Mouse (Mus musculus) small intestine, adult 2 months (tissue): ENCODE data around the gene Sphk2.

Source experiments
- CTCF ChIP-seq: fragments of 200-500 bp; IDR thresholded peaks from 2 replicates; pipeline ENCODE4 v1.5.1; 2012; ENCODE audit warnings: low read depth, mild to moderate bottlenecking, control low read depth, inconsistent platforms, low read length, moderate library complexity, mixed read lengths; ENCODE audit not compliant: insufficient replicate concordance, insufficient read length; ENCODE audit errors: extremely low read depth
- POLR2A ChIP-seq: fragments of 200-500 bp; IDR thresholded peaks from 2 replicates; pipeline ENCODE4 v1.6.1; 2012; ENCODE audit warnings: low read depth, mild to moderate bottlenecking, control low read depth, inconsistent platforms, low read length, moderate library complexity

- TF ChIP-seq CTCF (no peak), POLR2A (no peak)
These were observed 529 bp upstream of the Sphk2 start for GRCm38 (mm10) chr7:45718331-45718730.
